ENCODE assay signal across 7 mouse cellular contexts in genomic region chr13:104285737-104286311, GRCm38 (mm10). TPM values are rescaled to one million over a fixed set of nuclear protein-coding genes. Genes with fewer than 3 reads are reported as not detected.
A peak's percentile ranks its signal among the peaks of the same experiment; 100 is the strongest.
DNase-seq lines count a peak whose midpoint lies in the region; TF ChIP-seq lines count a peak whose summit lies in the region.

No protein-coding gene starts in this region.

- peak overlapping the region; percentile 99 for H3K4me2 ChIP-seq in CH12.LX (ENCODE audit: insufficient read depth, low read depth, poor library complexity, severe bottlenecking)

- no peaks in the 10 kb centered on the region; the same call in 1 of the 2 replicates for H3K79me2 ChIP-seq in CH12.LX (replicated peaks; ENCODE audit: control insufficient read depth, extremely low read depth, insufficient read depth, poor library complexity, severe bottlenecking)

- no peak overlapping the region for H3K27ac ChIP-seq in CH12.LX (ENCODE audit: insufficient read depth, low read depth)
- H3K27ac ChIP-seq in embryonic fibroblast, embryonic 13.5 days (ENCODE audit: insufficient read depth, low read length): peak overlapping the region; percentile 99
- peak overlapping the region; percentile 94 for H3K27ac ChIP-seq in layer of hippocampus, adult 2 months
- H3K27ac ChIP-seq in small intestine, adult 2 months (ENCODE audit: insufficient read depth, low read depth, low read length): peak overlapping the region; percentile 54

- no peaks in the 10 kb centered on the region for H3K27me3 ChIP-seq in CH12.LX (replicated peaks)
- no peaks in the 10 kb centered on the region for H3K27me3 ChIP-seq in small intestine, adult 2 months (ENCODE audit: control insufficient read depth, insufficient read depth, low read length)

- H3K4me1 ChIP-seq in CH12.LX (ENCODE audit: control insufficient read depth in 1 of 2, insufficient read depth in 2 of 2): peaks cover 0 to 12% of the 10 kb centered on the region in 2 experiments; a peak in 1 of 4 replicates
- no peaks in the 10 kb centered on the region for H3K4me1 ChIP-seq in embryonic fibroblast, embryonic 13.5 days (ENCODE audit: control insufficient read depth, insufficient read depth, low read length)
- H3K4me1 ChIP-seq in small intestine, adult 2 months (ENCODE audit: control insufficient read depth, insufficient read depth, insufficient read length, low read length): no peaks in the 10 kb centered on the region

- dilution Hi-C loops in CH12.LX (cut with MboI; ENCODE audit: extremely low pct_ligation_motif_present, extremely low pct_unique_long_range_greater_than_20kb, low sequenced_read_pairs): no loop called here

- peak overlapping the region; percentile 57 to 76 (median 70) for H3K4me3 ChIP-seq in CH12.LX (replicated peaks in 1 of 3; ENCODE audit: low read depth in 2 of 3, low read length in 2 of 3, poor library complexity in 1 of 3)
- H3K4me3 ChIP-seq in embryonic fibroblast, embryonic 13.5 days (ENCODE audit: insufficient read depth, low read length): peak overlapping the region; percentile 74
- peak overlapping the region; percentile 62 for H3K4me3 ChIP-seq in layer of hippocampus, adult 2 months
- H3K4me3 ChIP-seq in small intestine, adult 2 months (ENCODE audit: low read depth, low read length): peak overlapping the region; percentile 61

- no peaks in the 10 kb centered on the region for H3K9me3 ChIP-seq in CH12.LX (replicated peaks; ENCODE audit: low read length)

- peak; percentile 20 for DNase-seq in CH12.LX (ENCODE audit: extremely low read depth)
- peak; percentile 43 for DNase-seq in adrenal gland, postnatal 14 days
- peak; percentile 34 to 50 for DNase-seq in heart, postnatal 36 days
- DNase-seq in layer of hippocampus, adult 2 months (ENCODE audit: low spot score in 2 of 2): peak; percentile 18 to 23
- DNase-seq in lung, postnatal 14 days: peak; percentile 37

- under 1% methylated on average over 10 of the region's 10 CpGs for WGBS in small intestine, adult 2 months

- TF ChIP-seq EP300 in CH12.LX (IDR thresholded peaks at IDR 0.05; ENCODE audit: low read length): no peak

- in situ Hi-C loops in CH12.LX (cut with MboI; ENCODE audit: low pct_ligation_motif_present, low pct_unique_long_range_greater_than_20kb, low sequenced_read_pairs): loop anchor here (10.0 kb wide), 1 partner anchor 499 kb away; no protein-coding TSS in a partner anchor

- H3K9ac ChIP-seq in CH12.LX (ENCODE audit: insufficient read depth, low read depth): peak overlapping the region; percentile 69

- TF ChIP-seq POLR2A in CH12.LX (IDR thresholded peaks at IDR 0.05; ENCODE audit: low read depth, low read length): no peak
- no peak; the same call in 1 of the 2 replicates for TF ChIP-seq POLR2A in embryonic fibroblast, embryonic 13.5 days (IDR thresholded peaks at IDR 0.05; ENCODE audit: low read depth, low read length)
- TF ChIP-seq POLR2A in small intestine, adult 2 months (IDR thresholded peaks at IDR 0.05; ENCODE audit: low read depth, low read length): no peak

- intact Hi-C loops in heart, postnatal 36 days (cut with DNase I): loop anchor here (1.0 to 5.0 kb wide), 5 partner anchors 59 to 769 kb away; partner anchors contain the start of genes Cenpk, Ppwd1 and Rgs7bp

- TF ChIP-seq RAD21 in CH12.LX (IDR thresholded peaks at IDR 0.05; ENCODE audit: low read depth, low read length): no peak

- no peaks in the 10 kb centered on the region for H3K36me3 ChIP-seq in CH12.LX (replicated peaks in 1 of 2; ENCODE audit: control insufficient read depth in 1 of 2, insufficient read depth in 1 of 2, low read length in 1 of 2)
- no peaks in the 10 kb centered on the region for H3K36me3 ChIP-seq in small intestine, adult 2 months (ENCODE audit: control insufficient read depth, insufficient read depth, low read length)

- TF ChIP-seq CTCF in CH12.LX (conservative IDR thresholded peaks at IDR 0.05 in 1 of 2, IDR thresholded peaks at IDR 0.05 in 1 of 2; ENCODE audit: low read depth in 2 of 2, low read length in 2 of 2): no peak
- no peak for TF ChIP-seq CTCF in embryonic fibroblast, embryonic 13.5 days (IDR thresholded peaks at IDR 0.05; ENCODE audit: borderline replicate concordance, insufficient read depth, low read length)
- TF ChIP-seq CTCF in layer of hippocampus, adult 2 months (conservative IDR thresholded peaks at IDR 0.05): no peak
- TF ChIP-seq CTCF in small intestine, adult 2 months (IDR thresholded peaks at IDR 0.05; ENCODE audit: extremely low read depth, insufficient read length, insufficient replicate concordance, low read depth, low read length): no peak

TF ChIP-seq in CH12.LX, 34 proteins besides CTCF, POLR2A, EP300 and RAD21:
- no peak for TF ChIP-seq NELFE (IDR thresholded peaks at IDR 0.05; ENCODE audit: low read depth, low read length)
- 0 out of 2 replicates have a peak, but pooled peaks have one; percentile 16 for TF ChIP-seq IRF4 (IDR thresholded peaks at IDR 0.05; ENCODE audit: low read depth, low read length)

RNA-seq across cellular contexts. Expression of gene Adamts6, which starts 1.8 kb away (rescaled TPM):
- total RNA-seq in CH12.LX (2012; rRNA removed) (0.34 TPM in 2 replicates), CH12.LX (2014; rRNA removed) (0.72 and 1.3 TPM in 2 replicates)
- 1.00 and 1.1 TPM in 2 replicates for polyA plus RNA-seq in CH12.LX (2012; ENCODE audit: insufficient read length, low read depth)
- total RNA-seq in adrenal gland, postnatal 14 days (2021): 3.2 and 3.8 TPM in 2 replicates
- polyA plus RNA-seq in embryonic fibroblast, embryonic 13.5 days (2011; ENCODE audit: insufficient read length, low read depth, missing spikeins): 27.4 and 29.4 TPM in 2 replicates
- total RNA-seq in heart, postnatal 36 days (2021): 1 to 10 TPM; 3.0 to 4.9 TPM
- total RNA-seq in layer of hippocampus, adult 2 months (2021): 1 to 10 TPM; 3.8 to 4.6 TPM
- 0.22 and 0.68 TPM in 2 replicates for polyA plus RNA-seq in small intestine, adult 2 months (2012; rRNA removed)

RNA-seq across cellular contexts. Expression of gene Ppwd1, which starts 57.2 kb away (rescaled TPM):
- total RNA-seq in CH12.LX (2012; rRNA removed): 14.8 and 15.6 TPM in 2 replicates
- total RNA-seq in CH12.LX (2014; rRNA removed): 23.0 and 25.4 TPM in 2 replicates
- 20.7 and 22.6 TPM in 2 replicates for polyA plus RNA-seq in CH12.LX (2012; ENCODE audit: insufficient read length, low read depth)
- 16.7 and 18.1 TPM in 2 replicates for total RNA-seq in adrenal gland, postnatal 14 days (2021)
- 14.7 and 20.8 TPM in 2 replicates for polyA plus RNA-seq in embryonic fibroblast, embryonic 13.5 days (2011; ENCODE audit: insufficient read length, low read depth, missing spikeins)
- total RNA-seq in heart, postnatal 36 days (2021): 1 to 10 TPM; 6.3 to 7.3 TPM
- total RNA-seq in layer of hippocampus, adult 2 months (2021): 10 to 100 TPM; 14.8 to 17.1 TPM
- polyA plus RNA-seq in small intestine, adult 2 months (2012; rRNA removed): 0.25 and 0.27 TPM in 2 replicates

RNA-seq across cellular contexts. Expression of gene Cenpk, which starts 57.4 kb away (rescaled TPM):
- total RNA-seq in CH12.LX (2012; rRNA removed) (19.0 and 28.5 TPM in 2 replicates), CH12.LX (2014; rRNA removed) (111 and 113 TPM in 2 replicates)
- polyA plus RNA-seq in CH12.LX (2012; ENCODE audit: insufficient read length, low read depth): 26.7 and 35.5 TPM in 2 replicates
- total RNA-seq in adrenal gland, postnatal 14 days (2021): 5.4 and 7.6 TPM in 2 replicates
- 12.5 and 23.2 TPM in 2 replicates for polyA plus RNA-seq in embryonic fibroblast, embryonic 13.5 days (2011; ENCODE audit: insufficient read length, low read depth, missing spikeins)
- under 1 TPM; 0.62 to 0.67 TPM for total RNA-seq in heart, postnatal 36 days (2021)
- total RNA-seq in layer of hippocampus, adult 2 months (2021): 1 to 10 TPM in 1 of 2 experiments, under 1 TPM in 1; 0.76 to 1.3 TPM
- 0.11 TPM in 1 of 2 replicates, not detected in the other for polyA plus RNA-seq in small intestine, adult 2 months (2012; rRNA removed)
